Mouse (Mus musculus) hindbrain, postnatal 0 days (tissue): ENCODE data around the gene Disp2. TPM values are rescaled to one million over a fixed set of nuclear protein-coding genes. Genes with fewer than 3 reads are reported as not detected.
A peak's percentile ranks its signal among the peaks of the same experiment; 100 is the strongest.

Source experiments
- ATAC-seq: fragments of 200-750 bp; cut with Nextera tagmentation; 2 replicates; pipeline ENCODE4 v1.8.0; 2017; ENCODE audit warnings: mild to moderate bottlenecking, moderate TSS enrichment, moderate library complexity
- DNase-seq: peaks from one replicate; pipeline ENCODE4 v3.0.0-alpha.2; 2015; ENCODE audit warnings: low spot score
- H3K27ac ChIP-seq: fragments of 300-500 bp; sonication (generic); 2 replicates; pipeline ENCODE4 v1.5.1; 2014; ENCODE audit warnings: mild to moderate bottlenecking
- H3K27me3 ChIP-seq: fragments of 300-500 bp; sonication (generic); 2 replicates; pipeline ENCODE4 v1.6.1; 2014; ENCODE audit warnings: low read length, mixed read lengths; ENCODE audit not compliant: insufficient read depth
- H3K36me3 ChIP-seq: fragments of 300-500 bp; sonication (generic); 2 replicates; pipeline ENCODE4 v1.6.1; 2014; ENCODE audit warnings: low read length, mixed read lengths; ENCODE audit not compliant: insufficient read depth
- H3K4me1 ChIP-seq: fragments of 300-500 bp; sonication (generic); 2 replicates; pipeline ENCODE4 v1.6.1; 2014; ENCODE audit warnings: antibody characterized with exemption, low read length, mixed read lengths; ENCODE audit not compliant: insufficient read depth
- H3K4me2 ChIP-seq: fragments of 300-500 bp; sonication (generic); 2 replicates; pipeline ENCODE4 v1.6.1; 2014; ENCODE audit warnings: low read depth, mild to moderate bottlenecking, low read length, moderate library complexity, mixed read lengths
- H3K4me3 ChIP-seq: fragments of 300-500 bp; sonication (generic); 2 replicates; pipeline ENCODE4 v1.5.1; 2014; ENCODE audit warnings: low read length
- H3K9ac ChIP-seq: fragments of 300-500 bp; sonication (generic); replicated peaks from 2 replicates; pipeline ENCODE4 v1.6.1; 2014; ENCODE audit warnings: mild to moderate bottlenecking, low read length, moderate library complexity, mixed read lengths
- H3K9me3 ChIP-seq: fragments of 300-500 bp; sonication (generic); 2 replicates; pipeline ENCODE4 v1.6.1; 2016; ENCODE audit warnings: low read length, mixed read lengths
- CTCF ChIP-seq: IDR thresholded peaks from 2 replicates; pipeline ENCODE4 v1.5.1; 2016; ENCODE audit warnings: antibody characterized with exemption, control low read depth, low read depth
- WGBS: fragments of 180-500 bp; shearing (Covaris S2); extraction: QIAGEN DNeasy Blood & Tissue Kit; methylation state at CpG from one replicate; pipeline ENCODE4 v1.1.7; 2014; 5-methylcytosine and 5-hydroxymethylcytosine counted together
- polyA plus RNA-seq: library from polyadenylated mRNA; unstranded; fragments of >200 nt; fragmentation: Nextera tagmentation; extraction: Ambion mirVana; gene quantifications from 2 replicates; pipeline ENCODE4 v1.2.1, GENCODE M21; 2015
- total RNA-seq: library from RNA; depleted of rRNA; stranded (reverse); fragments of >200 nt; gene quantifications from 2 replicates; pipeline ENCODE4 v1.2.3, GENCODE M21; 2014

Gene Disp2
- total and polyA plus RNA-seq, 2 experiments from 2014 or later: 70.4 to 175 TPM

- H3K9ac ChIP-seq: no peak overlapping the region
- WGBS: 25% methylated on average over 11 of the region's 11 CpGs
- ATAC-seq: peak; percentile 12; the same call in 1 of the 2 replicates
Observed at GRCm38 (mm10) chr2:118764094-118764831, 15.3 kb upstream of the Disp2 start.

DNA sequence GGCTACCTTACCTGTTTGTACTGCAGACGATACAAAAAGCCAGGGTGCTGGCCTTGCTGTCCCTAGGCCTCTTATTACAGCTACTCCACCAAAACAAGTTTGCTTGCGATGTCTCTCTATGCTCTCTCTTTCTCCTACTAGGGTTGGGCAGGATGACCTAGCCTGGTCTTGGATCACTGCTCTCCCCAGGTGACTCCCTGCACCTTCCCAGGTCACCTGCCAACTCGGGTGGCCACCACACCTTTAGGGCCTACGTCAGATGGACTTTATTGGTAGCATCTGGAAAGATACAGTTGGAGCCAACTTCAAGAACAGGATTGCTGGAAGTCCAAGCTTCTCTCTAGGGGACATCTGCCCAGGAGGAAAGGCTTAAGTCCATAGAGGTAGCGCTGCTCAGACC lies 14.6 kb upstream of the Disp2 start:
- TF ChIP-seq CTCF: no peak
- WGBS: 85% methylated on average over 5 of the region's 5 CpGs

More at GRCm38 (mm10) chr2:118764094-118764831, 15.3 kb upstream of the Disp2 start:
- no peaks in the 10 kb centered on the region for H3K36me3 ChIP-seq
- peak; percentile 88 for DNase-seq
- no peak overlapping the region for H3K4me3 ChIP-seq
- no peaks in the 10 kb centered on the region for H3K9me3 ChIP-seq
- H3K4me1 ChIP-seq: peaks cover 23% of the 10 kb centered on the region
- H3K27me3 ChIP-seq: no peaks in the 10 kb centered on the region
- no peak overlapping the region; the same call in 1 of the 2 replicates for H3K27ac ChIP-seq
- peak; percentile 83 for TF ChIP-seq CTCF
- peak overlapping the region; percentile 35; the same call in 1 of the 2 replicates for H3K4me2 ChIP-seq

DNA sequence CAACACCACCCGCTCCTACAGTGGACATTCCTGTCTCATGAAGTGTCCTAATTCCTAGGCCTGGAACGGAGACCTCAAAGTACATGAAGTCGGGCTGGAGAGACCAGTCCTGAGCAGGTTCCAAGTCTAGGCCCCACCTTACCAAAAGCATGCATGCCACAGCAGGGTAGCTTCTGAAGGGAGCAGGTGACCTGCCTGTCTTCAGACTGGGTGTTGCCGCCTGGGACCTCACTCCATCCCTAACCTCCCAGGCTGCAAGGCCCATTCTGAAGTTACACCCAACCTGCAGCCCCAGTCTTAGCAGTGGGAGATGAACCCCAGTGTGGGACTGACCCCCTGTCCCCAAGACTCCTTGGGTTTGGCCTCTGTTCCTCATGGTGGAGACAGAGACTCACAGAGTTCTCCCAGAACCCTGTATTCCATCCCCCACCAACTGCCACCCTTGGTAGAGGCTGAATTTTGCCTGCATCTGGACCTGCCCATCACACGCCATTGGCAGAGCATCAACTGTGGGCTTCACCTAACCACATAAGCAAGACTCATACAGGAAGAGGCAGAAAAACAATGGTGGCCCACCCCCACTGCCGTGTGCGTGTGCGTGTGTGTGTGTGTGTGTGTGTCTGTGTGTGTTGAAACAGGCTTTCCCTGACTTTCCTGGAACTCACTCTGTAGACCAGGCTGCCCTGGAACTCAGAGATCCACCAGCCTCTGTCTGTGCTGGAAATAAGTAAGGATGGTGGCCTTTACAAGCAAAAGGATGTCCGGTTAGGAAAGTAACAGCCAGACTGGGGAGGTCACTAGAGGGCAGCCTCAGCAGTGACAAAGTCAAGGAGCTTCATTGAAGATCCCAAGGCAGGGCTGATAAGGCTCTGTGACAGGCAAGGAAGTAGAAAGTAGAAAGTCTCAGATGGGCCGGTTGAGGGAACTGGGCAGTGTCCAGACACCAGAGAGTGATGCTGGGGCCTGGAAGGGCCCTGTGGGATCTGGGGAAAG lies 13.2 kb upstream of the Disp2 start:
- Histone ChIP-seq H3K36me3 (no peaks in the 10 kb centered on the region), H3K4me2 (no peak overlapping the region), H3K4me3 (no peak overlapping the region), H3K4me1 (peaks cover 17% of the 10 kb centered on the region), H3K27me3 (no peaks in the 10 kb centered on the region), H3K9ac (no peak overlapping the region), H3K9me3 (no peaks in the 10 kb centered on the region), H3K27ac (no peak overlapping the region)
- 74% methylated on average over 10 of the region's 10 CpGs for WGBS
- 0 out of 2 replicates have a peak, but pooled peaks have one; percentile 9 for TF ChIP-seq CTCF
- ATAC-seq (no peak), DNase-seq (no peak)

More for the DNA sequence above, 14.6 kb upstream of the Disp2 start:
- no peak for ATAC-seq
- H3K4me3 ChIP-seq: no peak overlapping the region
- DNase-seq: no peak
- no peak overlapping the region for H3K27ac ChIP-seq
- no peak overlapping the region for H3K4me2 ChIP-seq
- H3K36me3 ChIP-seq: no peaks in the 10 kb centered on the region
- no peaks in the 10 kb centered on the region for H3K9me3 ChIP-seq
- H3K4me1 ChIP-seq: peaks cover 23% of the 10 kb centered on the region
- H3K27me3 ChIP-seq: no peaks in the 10 kb centered on the region
- H3K9ac ChIP-seq: no peak overlapping the region

- no peaks in the 10 kb centered on the region for H3K9me3 ChIP-seq
- DNase-seq: no peak
- no peak within 1 kb of the TSS for H3K4me2 ChIP-seq
- H3K27me3 ChIP-seq: no peaks in the 10 kb centered on the region
- no peak within 1 kb of the TSS for H3K27ac ChIP-seq
- no peak within 1 kb of the TSS for H3K4me3 ChIP-seq
- 85% methylated on average over 6 of the region's 6 CpGs for WGBS
- H3K4me1 ChIP-seq: 0 out of 2 replicates have a peak, but pooled peaks cover 6% of the 10 kb centered on the region
- no peak within 1 kb of the TSS for H3K9ac ChIP-seq
- no peaks in the 10 kb centered on the region for H3K36me3 ChIP-seq
- ATAC-seq: no peak
- no peak for TF ChIP-seq CTCF
Observed at GRCm38 (mm10) chr2:118772158-118772874, 7.2 kb upstream of the Disp2 start, which contains the start of gene Phgr1. Gene Phgr1, plus strand, starts transcription at chr2:118772769.

DNA sequence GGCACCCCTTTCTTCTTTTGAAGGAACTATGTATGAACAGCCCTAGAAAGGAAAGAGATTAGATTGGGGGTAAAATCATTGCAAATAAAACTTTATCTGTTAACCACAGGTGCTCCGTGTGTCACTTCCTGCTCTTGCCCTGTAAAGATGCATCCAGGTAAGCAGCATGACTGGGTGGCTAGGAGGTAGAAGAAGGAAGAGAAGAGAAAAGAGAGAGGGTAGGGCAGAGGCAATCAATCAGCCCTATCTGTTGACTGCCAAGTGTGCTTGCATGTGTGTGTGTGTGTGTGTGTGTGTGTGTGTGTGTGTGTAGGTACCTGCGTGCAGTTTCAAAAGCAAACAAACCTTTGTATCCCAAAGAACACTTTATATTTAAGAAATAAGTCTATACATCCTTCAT lies 5.0 kb upstream of the Disp2 start:
- DNase-seq (no peak), ATAC-seq (no peak)
- Histone ChIP-seq H3K4me2 (no peak overlapping the region), H3K9ac (no peak overlapping the region), H3K27me3 (no peaks in the 10 kb centered on the region), H3K27ac (no peak overlapping the region), H3K36me3 (no peaks in the 10 kb centered on the region), H3K4me1 (0 out of 2 replicates have a peak, but pooled peaks cover 6% of the 10 kb centered on the region), H3K4me3 (no peak overlapping the region), H3K9me3 (no peaks in the 10 kb centered on the region)
- WGBS: 89% methylated on average over 2 of the region's 2 CpGs
- TF ChIP-seq CTCF: no peak

DNA sequence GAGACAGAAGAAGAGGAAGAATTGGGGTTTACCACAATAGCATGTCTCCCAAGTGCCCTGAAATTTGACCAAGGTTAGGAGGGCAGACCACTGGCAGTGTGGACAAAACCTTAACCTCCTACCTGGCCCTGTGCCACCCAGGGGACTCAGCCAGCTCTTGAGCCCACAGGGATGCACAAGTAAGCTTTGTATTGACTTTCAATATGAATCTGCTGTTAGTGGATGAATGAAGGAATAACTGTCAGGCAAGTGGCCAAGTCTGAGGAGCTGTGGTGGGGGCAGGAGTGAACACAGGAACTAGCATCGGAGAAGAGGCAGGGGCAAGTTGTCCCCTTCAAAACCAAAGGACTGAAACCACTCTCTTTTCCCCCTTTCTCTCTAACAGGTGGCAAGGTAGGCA lies 4.1 kb upstream of the Disp2 start:
- H3K4me2 ChIP-seq: no peak overlapping the region
- no peaks in the 10 kb centered on the region for H3K9me3 ChIP-seq
- H3K27ac ChIP-seq: peak overlapping the region; percentile 62; the same call in 1 of the 2 replicates
- no peak for ATAC-seq
- DNase-seq: peak; percentile 49
- H3K9ac ChIP-seq: no peak overlapping the region
- H3K36me3 ChIP-seq: no peaks in the 10 kb centered on the region
- WGBS: 0% methylated on average over 1 of the region's 1 CpGs
- H3K4me3 ChIP-seq: no peak overlapping the region
- TF ChIP-seq CTCF: no peak
- H3K27me3 ChIP-seq: no peaks in the 10 kb centered on the region
- 0 out of 2 replicates have a peak, but pooled peaks cover 6% of the 10 kb centered on the region for H3K4me1 ChIP-seq
